Mouse (Mus musculus): Measurements from ENCODE around the gene Kcnj4. TPM values are rescaled to one million over a fixed set of nuclear protein-coding genes. Genes with fewer than 3 reads are reported as not detected.
A peak's percentile ranks its signal among the peaks of the same experiment; 100 is the strongest.
"Not testable (repeated sequence)": the region's sequence is repeated elsewhere in the genome, so short reads cannot be mapped to it uniquely, and the experiment has no call there.

Gene Kcnj4
- total RNA-seq, 2 experiments from 2014 or later, result 0.26 to 0.27 TPM

GRCm38 (mm10) chr15:79511553-79512320 is 6.7 kb upstream of the Kcnj4 start:
- DNase-seq, result peak; percentile 92

GRCm38 (mm10) chr15:79510425-79510824 is 5.4 kb upstream of the Kcnj4 start:
- DNase-seq, result no peak

GRCm38 (mm10) chr15:79509998-79510397 is 5.0 kb upstream of the Kcnj4 start:
- no peak for DNase-seq

- no peak for DNase-seq
These were observed 2.2 kb upstream of the Kcnj4 start for GRCm38 (mm10) chr15:79507055-79507828.

- no peak for DNase-seq
These were observed 1.4 kb upstream of the Kcnj4 start for GRCm38 (mm10) chr15:79506460-79506859.

GRCm38 (mm10) chr15:79505616-79506283 is 709 bp upstream of the Kcnj4 start:
- DNase-seq, result peak; percentile 75

- no peak for DNase-seq
These were observed 1.6 kb downstream of the Kcnj4 start for GRCm38 (mm10) chr15:79503438-79503837.

- no peak for DNase-seq
These were observed 2.1 kb downstream of the Kcnj4 start for GRCm38 (mm10) chr15:79502891-79503341.

- no peak for DNase-seq
These were observed 4.9 kb downstream of the Kcnj4 start for GRCm38 (mm10) chr15:79500110-79500509.

GRCm38 (mm10) chr15:79493527-79493926 is 11.5 kb downstream of the Kcnj4 start:
- DNase-seq, result no peak

- no peak for DNase-seq
These were observed 15.6 kb downstream of the Kcnj4 start for GRCm38 (mm10) chr15:79489463-79489862.

- DNase-seq, result no peak
These were observed 23.8 kb downstream of the Kcnj4 start for GRCm38 (mm10) chr15:79481181-79481688.

- DNase-seq, result no peak
These were observed 27.8 kb downstream of the Kcnj4 start for GRCm38 (mm10) chr15:79477227-79477626.

- DNase-seq, result no peak
These were observed 31.2 kb downstream of the Kcnj4 start for GRCm38 (mm10) chr15:79473638-79474355.

- DNase-seq, result no peak
These were observed 32.0 kb downstream of the Kcnj4 start for GRCm38 (mm10) chr15:79473042-79473441.

GRCm38 (mm10) chr15:79471095-79471494 is 33.9 kb downstream of the Kcnj4 start:
- DNase-seq, result no peak

- no peak for DNase-seq
These were observed 34.5 kb downstream of the Kcnj4 start for GRCm38 (mm10) chr15:79470583-79470982.

GRCm38 (mm10) chr15:79469577-79469976 is 35.5 kb downstream of the Kcnj4 start:
- DNase-seq, result no peak

GRCm38 (mm10) chr15:79466601-79467286 is 38.3 kb downstream of the Kcnj4 start:
- peak; percentile 90 for DNase-seq

GRCm38 (mm10) chr15:79456546-79456945 is 48.5 kb downstream of the Kcnj4 start:
- no peak for DNase-seq

GRCm38 (mm10) chr15:79456104-79456503 is 48.9 kb downstream of the Kcnj4 start:
- not testable (repeated sequence) for DNase-seq

Measured in gastrocnemius, postnatal 10 days (tissue).